Mouse (Mus musculus) G1E (cell line): ENCODE data around the gene Dpp4. TPM values are rescaled to one million over a fixed set of nuclear protein-coding genes. Genes with fewer than 3 reads are reported as not detected.

Source experiments
- ATAC-seq: 2 replicates; pipeline ENCODE4 v1.8.0; 2016; ENCODE audit warnings: mild to moderate bottlenecking; ENCODE audit not compliant: insufficient number of reproducible peaks, poor library complexity, low FRiP score, severe bottlenecking; ENCODE audit errors: extremely low read depth
- DNase-seq: peaks from one replicate; pipeline ENCODE4 v3.0.0; 2012; ENCODE audit warnings: low spot score
- H3K27me3 ChIP-seq: 2 replicates; pipeline ENCODE4 v1.6.1; 2012; ENCODE audit warnings: mild to moderate bottlenecking, low read length, inconsistent platforms; ENCODE audit not compliant: insufficient read depth
- H3K36me3 ChIP-seq: replicated peaks from 2 replicates; pipeline ENCODE3; 2012; ENCODE audit warnings: mild to moderate bottlenecking, inconsistent platforms
- H3K4me1 ChIP-seq: 2 replicates; pipeline ENCODE4 v1.6.1; 2012; ENCODE audit warnings: low read depth, low read length, inconsistent platforms, mixed read lengths; ENCODE audit not compliant: insufficient read depth
- H3K4me3 ChIP-seq: 2 replicates; pipeline ENCODE4 v1.5.1; 2012; ENCODE audit warnings: low read depth, mild to moderate bottlenecking, inconsistent platforms, low read length, moderate library complexity, mixed read lengths
- H3K9me3 ChIP-seq: replicated peaks from 2 replicates; pipeline ENCODE4 v1.6.1; 2012; ENCODE audit warnings: inconsistent platforms
- CTCF ChIP-seq: IDR thresholded peaks from 2 replicates; pipeline ENCODE4 v1.5.1; 2012; ENCODE audit warnings: low read depth, low read length, inconsistent platforms, mixed read lengths
- GATA1 ChIP-seq: IDR thresholded peaks from 2 replicates; pipeline ENCODE4 v1.6.1; 2012; ENCODE audit warnings: borderline replicate concordance, low read length, inconsistent platforms, mixed read lengths
- GATA2 ChIP-seq: IDR thresholded peaks from 2 replicates; pipeline ENCODE4 v1.6.1; 2012; ENCODE audit warnings: low read depth, low read length, inconsistent platforms, borderline replicate concordance
- POLR2AphosphoS5 ChIP-seq: IDR thresholded peaks from 2 replicates; pipeline ENCODE4 v1.6.1; 2012; ENCODE audit warnings: low read depth, low read length, inconsistent platforms; ENCODE audit not compliant: insufficient replicate concordance
- TAL1 ChIP-seq: conservative IDR thresholded peaks from 2 replicates; pipeline ENCODE4 v1.6.1; 2012; ENCODE audit warnings: low read depth, low read length, inconsistent platforms, mixed read lengths
- polyA plus RNA-seq: library from polyadenylated mRNA; stranded (reverse); fragments of >175 nt; gene quantifications from 2 replicates; pipeline ENCODE4 v1.2.3, GENCODE M21; 2012
- total RNA-seq, 2 experiments: library from RNA; stranded (forward) in 1 of 2; stranded (reverse) in 1 of 2; fragments of 200-1000 nt in 1 of 2; fragments of >200 nt in 1 of 2; fragmentation: Nextera tagmentation in 1 of 2; gene quantifications; 2 replicates each; pipeline ENCODE4 v1.2.3; 2014 to 2017

The Dpp4 gene
- total and polyA plus RNA-seq, 3 experiments = 0.04 to 2.3 (median 0.27) TPM

GRCm38 (mm10) chr2:62390961-62391461 is 21.0 kb downstream of the Dpp4 start:
- DNase-seq (peak; percentile 59), ATAC-seq (peak; percentile 86)
- TF ChIP-seq CTCF = no peak
- TF ChIP-seq TAL1 = peak; percentile 60
- no peak for TF ChIP-seq POLR2AphosphoS5
- no peak for TF ChIP-seq GATA2
- no peak for TF ChIP-seq GATA1
- H3K36me3 ChIP-seq = peaks cover 3% of the 10 kb centered on the region
- no peaks in the 10 kb centered on the region for H3K27me3 ChIP-seq
- no peaks in the 10 kb centered on the region for H3K9me3 ChIP-seq
- peaks cover 51% of the 10 kb centered on the region for H3K4me1 ChIP-seq
- H3K4me3 ChIP-seq = peak overlapping the region; percentile 52; the same call in 1 of the 2 replicates

DNA sequence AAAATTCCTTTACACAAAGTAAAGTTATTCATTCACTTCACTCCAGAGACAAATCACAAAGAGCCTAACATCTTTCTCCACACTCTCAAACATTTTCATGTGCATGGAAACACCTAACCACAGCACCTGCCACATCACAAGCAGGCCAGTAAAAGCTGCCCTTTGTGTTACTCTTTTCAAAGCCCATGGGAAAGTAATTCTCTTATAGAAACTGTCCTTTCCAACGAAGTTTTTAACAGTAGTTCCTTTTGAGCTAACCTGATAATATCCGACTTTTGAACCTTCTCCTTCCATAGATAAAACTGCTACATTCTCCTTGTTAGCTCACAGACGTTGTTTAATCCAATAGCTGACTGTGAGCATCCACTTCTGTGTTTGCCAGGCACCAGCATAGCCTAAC is 21.7 kb downstream of the Dpp4 start:
- TF ChIP-seq GATA1 = no peak
- TF ChIP-seq GATA2 = no peak
- no peak for TF ChIP-seq CTCF
- no peak for TF ChIP-seq TAL1
- TF ChIP-seq POLR2AphosphoS5 = no peak
- no peak for ATAC-seq
- peaks cover 6% of the 10 kb centered on the region for H3K36me3 ChIP-seq

GRCm38 (mm10) chr2:62388841-62389240 is 23.2 kb downstream of the Dpp4 start:
- ATAC-seq = no peak
- TF ChIP-seq TAL1 = no peak
- TF ChIP-seq POLR2AphosphoS5 = no peak
- TF ChIP-seq GATA1 = no peak
- no peak for TF ChIP-seq GATA2
- TF ChIP-seq CTCF = no peak
- Histone ChIP-seq H3K27me3 (no peaks in the 10 kb centered on the region), H3K36me3 (peaks cover 10% of the 10 kb centered on the region), H3K9me3 (no peaks in the 10 kb centered on the region), H3K4me3 (no peak overlapping the region), H3K4me1 (peaks cover 45% of the 10 kb centered on the region)
- no peak for DNase-seq

More for the DNA sequence above, 21.7 kb downstream of the Dpp4 start:
- Histone ChIP-seq H3K4me1 (peaks cover 51% of the 10 kb centered on the region), H3K4me3 (no peak overlapping the region), H3K9me3 (no peaks in the 10 kb centered on the region), H3K27me3 (no peaks in the 10 kb centered on the region)
- no peak for DNase-seq

- no peak for DNase-seq
- Histone ChIP-seq H3K4me3 (no peak overlapping the region), H3K27me3 (no peaks in the 10 kb centered on the region), H3K36me3 (peaks cover 13% of the 10 kb centered on the region), H3K4me1 (peaks cover 18% of the 10 kb centered on the region), H3K9me3 (no peaks in the 10 kb centered on the region)
- no peak for TF ChIP-seq GATA2
- TF ChIP-seq GATA1 = no peak
- no peak for TF ChIP-seq CTCF
- no peak for TF ChIP-seq POLR2AphosphoS5
- no peak for TF ChIP-seq TAL1
- ATAC-seq = no peak
These were observed 28.8 kb downstream of the Dpp4 start for GRCm38 (mm10) chr2:62383196-62383595.

- TF ChIP-seq CTCF (no peak), GATA2 (no peak), TAL1 (no peak), POLR2AphosphoS5 (no peak), GATA1 (no peak)
- DNase-seq = no peak
- Histone ChIP-seq H3K36me3 (peaks cover 16% of the 10 kb centered on the region), H3K27me3 (no peaks in the 10 kb centered on the region), H3K4me1 (peaks cover 17% of the 10 kb centered on the region), H3K9me3 (no peaks in the 10 kb centered on the region), H3K4me3 (no peak overlapping the region)
- ATAC-seq = no peak
These were observed 29.6 kb downstream of the Dpp4 start for GRCm38 (mm10) chr2:62382440-62382839.

GRCm38 (mm10) chr2:62381756-62382155 is 30.3 kb downstream of the Dpp4 start:
- peaks cover 17% of the 10 kb centered on the region for H3K4me1 ChIP-seq
- H3K27me3 ChIP-seq = no peaks in the 10 kb centered on the region
- H3K36me3 ChIP-seq = peaks cover 16% of the 10 kb centered on the region
- DNase-seq (peak; percentile 34), ATAC-seq (peak; percentile 88)
- H3K4me3 ChIP-seq = peak overlapping the region; percentile 52
- TF ChIP-seq GATA1 (no peak), TAL1 (no peak), GATA2 (no peak)
- no peaks in the 10 kb centered on the region for H3K9me3 ChIP-seq

DNA sequence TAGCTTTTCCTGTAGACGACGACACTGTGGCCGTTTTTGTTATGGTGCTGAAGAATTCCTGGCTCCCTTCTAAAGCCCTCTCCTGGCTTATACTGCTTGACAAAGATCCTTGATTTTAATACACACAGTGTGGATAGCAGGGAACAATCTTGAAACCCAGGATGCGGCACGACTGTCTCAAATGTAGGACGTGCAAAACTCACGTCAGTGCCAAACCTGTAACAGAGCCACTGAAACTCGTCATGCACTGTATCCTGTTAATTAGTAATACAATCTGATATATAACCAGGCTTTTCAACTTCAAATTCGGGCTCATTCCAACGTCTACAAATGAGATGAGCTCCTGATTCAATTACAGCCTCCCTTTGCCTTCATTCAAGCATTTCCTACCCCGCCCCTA is 38.3 kb downstream of the Dpp4 start:
- Histone ChIP-seq H3K4me1 (peaks cover 3% of the 10 kb centered on the region; the same call in 1 of the 2 replicates), H3K27me3 (no peaks in the 10 kb centered on the region; the same call in 1 of the 2 replicates), H3K9me3 (no peaks in the 10 kb centered on the region), H3K4me3 (no peak overlapping the region), H3K36me3 (peaks cover 15% of the 10 kb centered on the region)
- DNase-seq = no peak
- TF ChIP-seq GATA1 (no peak), TAL1 (no peak)
- ATAC-seq = no peak
